Mouse (Mus musculus) brain, embryonic 14.5 days (tissue): ENCODE results near the gene Rrp12.

Experiments
- CTCF ChIP-seq: fragments of 200-500 bp; IDR thresholded peaks from 2 replicates; pipeline ENCODE4 v1.5.1; 2012; ENCODE audit warnings: inconsistent platforms, mild to moderate bottlenecking, moderate library complexity, borderline replicate concordance; ENCODE audit not compliant: insufficient read depth, insufficient read length; ENCODE audit errors: extremely low read depth
- POLR2A ChIP-seq: fragments of 200-500 bp; IDR thresholded peaks from 2 replicates; pipeline ENCODE4 v1.6.1; 2012; ENCODE audit warnings: mild to moderate bottlenecking, inconsistent platforms, borderline replicate concordance; ENCODE audit not compliant: poor library complexity, insufficient read depth, insufficient read length, severe bottlenecking; ENCODE audit errors: extremely low read depth

DNA sequence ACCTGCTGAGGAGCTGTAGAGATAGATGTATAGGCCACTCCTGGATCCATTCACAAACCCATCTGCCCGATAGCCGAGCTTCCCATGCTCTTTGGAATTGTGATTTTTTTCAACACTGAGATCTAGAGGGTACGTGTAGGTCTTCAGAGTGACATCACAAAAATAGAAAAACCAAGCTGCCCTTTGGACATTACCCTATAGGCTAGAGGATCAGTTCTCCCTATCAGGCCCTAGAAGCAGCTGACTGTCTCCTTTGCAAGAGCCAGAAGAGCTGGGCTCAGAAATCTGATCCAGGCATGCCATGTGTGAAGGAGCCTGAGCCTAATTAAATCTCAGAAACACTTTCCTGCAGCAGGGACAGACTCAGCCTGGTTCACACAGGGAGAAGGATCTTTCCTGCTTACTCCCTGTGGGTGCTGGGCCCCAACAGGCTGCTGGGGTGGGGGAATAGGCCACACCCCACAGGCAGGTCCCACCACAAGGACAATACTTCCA lies 38.1 kb downstream of the Rrp12 start:
- TF ChIP-seq CTCF = no peak
- TF ChIP-seq POLR2A = no peak
